Mouse (Mus musculus): ENCODE measurements around the gene Gm9970.
"Not testable (repeated sequence)": the region's sequence is repeated elsewhere in the genome, so short reads cannot be mapped to it uniquely, and the experiment has no call there.

Gm9970 gene

GRCm38 (mm10) chr5:31221304-31221945 lies 19.6 kb downstream of the Gm9970 start:
- DNase-seq: no peak

GRCm38 (mm10) chr5:31220448-31221303 lies 20.4 kb downstream of the Gm9970 start, which contains the start of gene Ppm1g:
Gene Ppm1g (minus strand): TSS chr5:31220687.
- peak; percentile 95 for DNase-seq

- DNase-seq: no peak
These were observed 21.1 kb downstream of the Gm9970 start for GRCm38 (mm10) chr5:31219911-31220447.

GRCm38 (mm10) chr5:31219474-31219873 lies 21.6 kb downstream of the Gm9970 start:
- DNase-seq: no peak

GRCm38 (mm10) chr5:31219070-31219469 lies 22.0 kb downstream of the Gm9970 start:
- no peak for DNase-seq

- no peak for DNase-seq
These were observed 22.7 kb downstream of the Gm9970 start for GRCm38 (mm10) chr5:31218294-31218693.

GRCm38 (mm10) chr5:31216554-31216953 lies 24.5 kb downstream of the Gm9970 start:
- DNase-seq: not testable (repeated sequence)

- DNase-seq: no peak
These were observed 36.6 kb downstream of the Gm9970 start for GRCm38 (mm10) chr5:31204421-31204820.

GRCm38 (mm10) chr5:31203866-31204265 lies 37.2 kb downstream of the Gm9970 start:
- DNase-seq: no peak

GRCm38 (mm10) chr5:31202933-31203332 lies 38.1 kb downstream of the Gm9970 start:
- no peak for DNase-seq

- DNase-seq: peak; percentile 96
These were observed 39.1 kb downstream of the Gm9970 start, which contains the start of gene Zfp513 for GRCm38 (mm10) chr5:31201742-31202590. Gene Zfp513 (minus strand): TSS chr5:31202303.

- no peak for DNase-seq
These were observed 39.8 kb downstream of the Gm9970 start for GRCm38 (mm10) chr5:31201042-31201741.

GRCm38 (mm10) chr5:31200327-31200768 lies 40.7 kb downstream of the Gm9970 start:
- no peak for DNase-seq

- no peak for DNase-seq
These were observed 41.1 kb downstream of the Gm9970 start for GRCm38 (mm10) chr5:31199893-31200292.

GRCm38 (mm10) chr5:31199321-31199892 lies 41.6 kb downstream of the Gm9970 start:
- DNase-seq: no peak

GRCm38 (mm10) chr5:31198616-31199320 lies 42.3 kb downstream of the Gm9970 start:
- DNase-seq: no peak

- DNase-seq: no peak
These were observed 42.9 kb downstream of the Gm9970 start for GRCm38 (mm10) chr5:31198170-31198569.

- DNase-seq: no peak
These were observed 44.0 kb downstream of the Gm9970 start for GRCm38 (mm10) chr5:31197072-31197471.

- no peak for DNase-seq
These were observed 44.8 kb downstream of the Gm9970 start for GRCm38 (mm10) chr5:31196207-31196606.

- no peak for DNase-seq
These were observed 45.4 kb downstream of the Gm9970 start for GRCm38 (mm10) chr5:31195671-31196070.
